Comparison of ENCODE assay signal across 8 mouse cellular contexts in genomic region chr3:103790346-103791145, GRCm38 (mm10). TPM values are rescaled to one million over a fixed set of nuclear protein-coding genes. Genes with fewer than 3 reads are reported as not detected.
DNase-seq lines count a peak whose midpoint lies in the region; ATAC-seq and TF ChIP-seq lines count a peak whose summit lies in the region.

No protein-coding gene starts in this region.

- TF ChIP-seq EP300 in ES-Bruce4 (IDR thresholded peaks at IDR 0.05; ENCODE audit: insufficient read depth, low read depth, low read length): no peak

- under 1% methylated on average over 60 of the region's 61 CpGs for WGBS in midbrain, embryonic 13.5 days

- no peaks in the 10 kb centered on the region for H3K27me3 ChIP-seq in ES-Bruce4 (ENCODE audit: control insufficient read depth, insufficient read depth, low read length, poor library complexity, severe bottlenecking)
- H3K27me3 ChIP-seq in midbrain, embryonic 13.5 days: 0 out of 2 replicates have a peak, but pooled peaks cover 4% of the 10 kb centered on the region

- H3K4me3 ChIP-seq in ES-Bruce4 (ENCODE audit: low read depth, low read length): peak overlapping the region; percentile 99
- peak overlapping the region; percentile 95 for H3K4me3 ChIP-seq in midbrain, embryonic 13.5 days (replicated peaks)

- TF ChIP-seq POLR2A in ES-Bruce4 (IDR thresholded peaks at IDR 0.05; ENCODE audit: insufficient read depth, low read length): no peak

- H3K9me3 ChIP-seq in ES-Bruce4 (replicated peaks; ENCODE audit: control insufficient read depth, insufficient read depth, low read length, poor library complexity, severe bottlenecking): no peaks in the 10 kb centered on the region
- no peaks in the 10 kb centered on the region for H3K9me3 ChIP-seq in midbrain, embryonic 13.5 days

- H3K27ac ChIP-seq in ES-Bruce4 (ENCODE audit: insufficient read depth, low read length): peak overlapping the region; percentile 12
- H3K27ac ChIP-seq in midbrain, embryonic 13.5 days: peak overlapping the region; percentile 90

- H3K4me1 ChIP-seq in ES-Bruce4 (ENCODE audit: control insufficient read depth, insufficient read depth, low read length): peaks cover 1% of the 10 kb centered on the region
- peaks cover 31% of the 10 kb centered on the region for H3K4me1 ChIP-seq in midbrain, embryonic 13.5 days (replicated peaks)

- peak; percentile 7; the same call in 1 of the 2 replicates for ATAC-seq in granulocyte monocyte progenitor cell, adult 5-6 weeks (replicated peaks; ENCODE audit: poor library complexity, severe bottlenecking)
- peak; percentile 89 for ATAC-seq in midbrain, embryonic 13.5 days

- no peaks in the 10 kb centered on the region for H3K36me3 ChIP-seq in ES-Bruce4 (ENCODE audit: control insufficient read depth, insufficient read depth, low read length, poor library complexity, severe bottlenecking)
- H3K36me3 ChIP-seq in midbrain, embryonic 13.5 days: no peaks in the 10 kb centered on the region

- no peak for TF ChIP-seq CTCF in ES-Bruce4 (IDR thresholded peaks at IDR 0.05; ENCODE audit: low read depth, low read length)

- H3K4me2 ChIP-seq in midbrain, embryonic 13.5 days (replicated peaks): peak overlapping the region; percentile 89

- DNase-seq in layer of hippocampus, postnatal 10 days (ENCODE audit: low spot score in 2 of 2): peak; percentile 41 to 59
- DNase-seq in layer of hippocampus, adult 9-11 months: no peak
- peak; percentile 55 for DNase-seq in cerebellum, adult 9-10 months
- DNase-seq in kidney, postnatal 4 days: peak; percentile 54 to 67
- peak; percentile 47 for DNase-seq in thymus, postnatal 0 days (ENCODE audit: low spot score)

- peak overlapping the region; percentile 90 for H3K9ac ChIP-seq in ES-Bruce4 (ENCODE audit: low read depth, poor library complexity, severe bottlenecking)
- H3K9ac ChIP-seq in midbrain, embryonic 13.5 days (replicated peaks): peak overlapping the region; percentile 94

RNA-seq across cellular contexts. Expression of gene Hipk1, which starts 0.8 kb away (rescaled TPM):
- total RNA-seq in layer of hippocampus, postnatal 10 days (2021): 10 to 100 TPM; 68.1 to 77.3 TPM
- polyA plus RNA-seq in ES-Bruce4 (2011; ENCODE audit: insufficient read depth, insufficient read length, low read depth, missing spikeins): 52.3 and 55.9 TPM in 2 replicates
- total RNA-seq in granulocyte monocyte progenitor cell, adult 5-6 weeks (2014; fragmentation: Nextera tagmentation): 96.0 and 111 TPM in 2 replicates
- total RNA-seq in granulocyte monocyte progenitor cell, adult 5-6 weeks (2017): 56.8 and 59.0 TPM in 2 replicates
- polyA plus RNA-seq in midbrain, embryonic 13.5 days (2015; fragmentation: Nextera tagmentation; extraction: Ambion mirVana): 13.2 and 14.5 TPM in 2 replicates
- 19.9 and 24.5 TPM in 2 replicates for polyA plus RNA-seq in thymus, postnatal 0 days (2015; fragmentation: Nextera tagmentation; extraction: Ambion mirVana)

RNA-seq across cellular contexts. Expression of gene Dclre1b, which starts 18.7 kb away (rescaled TPM):
- 1 to 10 TPM; 8.4 to 8.7 TPM for total RNA-seq in layer of hippocampus, postnatal 10 days (2021)
- 9.3 and 10.9 TPM in 2 replicates for polyA plus RNA-seq in ES-Bruce4 (2011; ENCODE audit: insufficient read depth, insufficient read length, low read depth, missing spikeins)
- total RNA-seq in granulocyte monocyte progenitor cell, adult 5-6 weeks (2014; fragmentation: Nextera tagmentation): 33.9 and 39.8 TPM in 2 replicates
- 17.1 and 21.2 TPM in 2 replicates for total RNA-seq in granulocyte monocyte progenitor cell, adult 5-6 weeks (2017)
- 23.7 and 30.0 TPM in 2 replicates for polyA plus RNA-seq in midbrain, embryonic 13.5 days (2015; fragmentation: Nextera tagmentation; extraction: Ambion mirVana)
- polyA plus RNA-seq in thymus, postnatal 0 days (2015; fragmentation: Nextera tagmentation; extraction: Ambion mirVana): 47.8 and 50.9 TPM in 2 replicates

RNA-seq across cellular contexts. Expression of gene Ap4b1, which starts 18.8 kb away (rescaled TPM):
- total RNA-seq in layer of hippocampus, postnatal 10 days (2021): 10 to 100 TPM; 13.3 to 14.5 TPM
- 14.6 and 15.6 TPM in 2 replicates for polyA plus RNA-seq in ES-Bruce4 (2011; ENCODE audit: insufficient read depth, insufficient read length, low read depth, missing spikeins)
- 15.6 and 19.6 TPM in 2 replicates for total RNA-seq in granulocyte monocyte progenitor cell, adult 5-6 weeks (2014; fragmentation: Nextera tagmentation)
- total RNA-seq in granulocyte monocyte progenitor cell, adult 5-6 weeks (2017): 17.9 and 19.9 TPM in 2 replicates
- polyA plus RNA-seq in midbrain, embryonic 13.5 days (2015; fragmentation: Nextera tagmentation; extraction: Ambion mirVana): 24.1 and 25.0 TPM in 2 replicates
- 24.8 and 26.4 TPM in 2 replicates for polyA plus RNA-seq in thymus, postnatal 0 days (2015; fragmentation: Nextera tagmentation; extraction: Ambion mirVana)

RNA-seq across cellular contexts. Expression of gene Gm43064, which starts 18.8 kb away (rescaled TPM):
- under 1 TPM in 1 of 2 experiments, not detected in 1; 0.18 TPM for total RNA-seq in layer of hippocampus, postnatal 10 days (2021)
- not detected in 2 replicates for polyA plus RNA-seq in ES-Bruce4 (2011; ENCODE audit: insufficient read depth, insufficient read length, low read depth, missing spikeins)
- 2.2 TPM in 1 of 2 replicates, not detected in the other for total RNA-seq in granulocyte monocyte progenitor cell, adult 5-6 weeks (2014; fragmentation: Nextera tagmentation)
- 0.47 and 1.0 TPM in 2 replicates for total RNA-seq in granulocyte monocyte progenitor cell, adult 5-6 weeks (2017)
- polyA plus RNA-seq in midbrain, embryonic 13.5 days (2015; fragmentation: Nextera tagmentation; extraction: Ambion mirVana): 0.46 TPM in 1 of 2 replicates, not detected in the other
- polyA plus RNA-seq in thymus, postnatal 0 days (2015; fragmentation: Nextera tagmentation; extraction: Ambion mirVana): 0.19 and 0.29 TPM in 2 replicates

RNA-seq across cellular contexts. Expression of gene Bcl2l15, which starts 41.9 kb away (rescaled TPM):
- total RNA-seq in layer of hippocampus, postnatal 10 days (2021): under 1 TPM; 0.64 to 0.80 TPM
- 0.91 TPM in 1 of 2 replicates, not detected in the other for polyA plus RNA-seq in ES-Bruce4 (2011; ENCODE audit: insufficient read depth, insufficient read length, low read depth, missing spikeins)
- not detected in 2 replicates for total RNA-seq in granulocyte monocyte progenitor cell, adult 5-6 weeks (2014; fragmentation: Nextera tagmentation)
- not detected in 2 replicates for total RNA-seq in granulocyte monocyte progenitor cell, adult 5-6 weeks (2017)
- 0.08 and 0.63 TPM in 2 replicates for polyA plus RNA-seq in midbrain, embryonic 13.5 days (2015; fragmentation: Nextera tagmentation; extraction: Ambion mirVana)
- 1.1 and 2.4 TPM in 2 replicates for polyA plus RNA-seq in thymus, postnatal 0 days (2015; fragmentation: Nextera tagmentation; extraction: Ambion mirVana)
